Mouse (Mus musculus) embryonic fibroblast, embryonic 13.5 days (primary cell): ENCODE measurements around the gene Phf24.

Source experiments
- CTCF ChIP-seq: IDR thresholded peaks from 2 replicates; pipeline ENCODE4 v1.5.1; 2011; ENCODE audit warnings: mild to moderate bottlenecking, control low read depth, low read length, moderate library complexity, borderline replicate concordance; ENCODE audit not compliant: insufficient read depth
- POLR2A ChIP-seq: IDR thresholded peaks from 2 replicates; pipeline ENCODE4 v1.6.1; 2011; ENCODE audit warnings: low read depth, mild to moderate bottlenecking, control low read depth, low read length, moderate library complexity

DNA sequence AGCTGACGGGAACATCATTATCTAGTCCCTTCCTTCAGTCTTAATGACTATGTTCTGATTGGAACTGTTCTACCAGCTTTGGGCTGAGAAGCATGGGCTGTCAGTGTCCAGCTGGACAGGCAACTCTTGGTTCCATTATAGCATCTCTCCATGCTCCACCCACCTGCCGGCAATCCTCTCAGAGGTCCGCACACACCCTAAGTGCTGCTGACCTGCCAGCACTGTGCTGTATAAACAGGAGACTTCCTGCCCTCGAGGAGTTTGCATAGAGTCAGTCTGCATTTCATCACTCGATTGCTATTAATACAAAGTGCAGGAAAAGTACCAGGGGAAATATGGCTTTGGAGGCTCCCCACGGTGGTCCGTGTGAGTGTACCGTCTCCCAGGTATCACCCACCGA, 4.3 kb downstream of the Phf24 start:
- TF ChIP-seq CTCF (no peak), POLR2A (no peak)
